Mouse (Mus musculus): ENCODE results near the gene Phf20. TPM values are rescaled to one million over a fixed set of nuclear protein-coding genes. Genes with fewer than 3 reads are reported as not detected.
"Not testable (repeated sequence)": the region's sequence is repeated elsewhere in the genome, so short reads cannot be mapped to it uniquely, and the experiment has no call there.

Gene Phf20
- polyA plus RNA-seq, 1 experiment from 2014 or later = 85.8 TPM

DNA sequence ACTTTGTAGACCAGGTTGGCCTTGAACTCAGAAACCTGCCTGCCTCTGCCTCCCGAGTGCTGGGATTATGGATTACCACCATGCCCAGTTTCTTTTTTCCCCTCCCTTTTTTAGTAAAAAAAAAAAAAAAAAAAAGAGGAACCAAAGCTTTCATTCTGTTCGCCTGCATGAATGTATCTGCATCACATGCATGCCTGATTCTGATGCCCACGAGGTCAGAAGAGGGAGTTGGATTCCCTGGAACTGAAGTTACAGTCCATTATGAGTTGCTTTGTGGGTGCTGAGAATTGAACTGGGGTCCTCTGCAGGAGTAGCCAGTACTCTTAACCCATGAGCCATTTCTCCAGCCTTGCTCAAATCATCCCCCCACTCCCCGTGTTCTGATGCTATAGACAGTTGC, 5.2 kb downstream of the Phf20 start:
- WGBS = 91% methylated on average over 4 of the region's 4 CpGs
- no peak for ATAC-seq (ENCODE audit: insufficient number of reproducible peaks, low FRiP score, low TSS enrichment, low read depth)
- Histone ChIP-seq H3K9me3 (replicated peaks) (no peaks in the 10 kb centered on the region), H3K4me2 (replicated peaks) (no peak overlapping the region), H3K9ac (no peak overlapping the region), H3K36me3 (peaks cover 12% of the 10 kb centered on the region), H3K27ac (replicated peaks) (no peak overlapping the region), H3K4me1 (peaks cover 44% of the 10 kb centered on the region), H3K27me3 (no peaks in the 10 kb centered on the region), H3K4me3 (replicated peaks) (no peak overlapping the region)

DNA sequence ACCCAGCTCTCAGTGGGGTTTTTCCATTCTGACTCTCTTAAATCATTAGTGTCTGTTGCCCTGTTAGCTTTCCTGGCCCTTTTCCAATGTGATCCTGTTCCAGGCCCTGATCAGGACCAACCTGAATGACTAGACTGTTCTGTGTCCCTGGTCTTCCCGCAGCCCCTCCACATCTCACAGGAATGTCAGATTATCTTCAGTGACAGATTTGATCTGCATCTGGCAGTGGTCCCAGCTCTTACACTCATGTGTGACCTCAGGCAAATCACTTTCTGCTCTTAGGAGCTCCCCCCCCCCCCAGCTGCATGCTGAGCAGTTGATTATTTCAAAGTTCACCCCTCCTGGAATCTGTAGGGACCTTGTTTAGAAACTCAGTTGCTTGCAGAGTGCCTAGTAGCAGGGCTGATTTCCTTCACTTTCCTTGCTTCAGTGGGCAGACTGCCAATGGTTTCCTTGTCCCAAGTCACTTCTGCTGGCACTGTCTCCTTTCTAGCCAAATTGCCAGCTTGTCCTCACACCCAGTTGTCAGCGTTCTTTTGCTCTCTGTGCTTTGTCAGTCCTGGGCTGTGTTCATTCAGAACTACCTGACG, 6.7 kb downstream of the Phf20 start:
- 25% methylated on average over 3 of the region's 3 CpGs for WGBS
- peaks cover 12% of the 10 kb centered on the region for H3K36me3 ChIP-seq
- peak; percentile 73 for ATAC-seq (ENCODE audit: insufficient number of reproducible peaks, low FRiP score, low TSS enrichment, low read depth)
- H3K27ac ChIP-seq (replicated peaks) = peak overlapping the region; percentile 76
- H3K4me1 ChIP-seq = peaks cover 38% of the 10 kb centered on the region
- no peak overlapping the region for H3K4me3 ChIP-seq (replicated peaks)
- no peak overlapping the region; the same call in 1 of the 2 replicates for H3K4me2 ChIP-seq (replicated peaks)
- H3K9me3 ChIP-seq (replicated peaks) = no peaks in the 10 kb centered on the region
- no peak overlapping the region for H3K9ac ChIP-seq
- no peaks in the 10 kb centered on the region for H3K27me3 ChIP-seq

DNA sequence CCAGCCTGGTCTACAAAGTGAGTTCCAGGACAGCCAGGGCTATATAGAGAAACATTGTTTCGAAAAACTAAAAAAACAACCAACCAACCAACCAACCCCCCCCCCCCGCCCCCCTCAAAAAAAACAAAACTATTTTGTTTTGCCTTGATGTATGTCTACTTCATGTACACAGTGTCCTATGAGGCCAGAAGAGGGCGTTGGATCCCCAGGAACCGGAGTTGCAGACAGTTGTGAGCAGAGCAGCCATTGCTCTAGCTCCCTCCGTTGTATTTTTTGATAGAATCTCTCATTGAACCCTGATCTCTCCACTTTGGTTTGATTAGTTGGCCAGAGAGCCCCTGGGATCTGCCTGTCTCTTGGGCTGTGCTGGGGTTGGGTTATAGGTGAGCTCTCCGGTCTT, 7.7 kb downstream of the Phf20 start:
- H3K9me3 ChIP-seq (replicated peaks) = no peaks in the 10 kb centered on the region
- no peak overlapping the region for H3K4me2 ChIP-seq (replicated peaks)
- peaks cover 31% of the 10 kb centered on the region for H3K4me1 ChIP-seq
- H3K9ac ChIP-seq = no peak overlapping the region
- peaks cover 12% of the 10 kb centered on the region for H3K36me3 ChIP-seq
- no peaks in the 10 kb centered on the region for H3K27me3 ChIP-seq
- no peak for ATAC-seq (ENCODE audit: insufficient number of reproducible peaks, low FRiP score, low TSS enrichment, low read depth)
- WGBS = 88% methylated on average over 6 of the region's 6 CpGs
- H3K4me3 ChIP-seq (replicated peaks) = no peak overlapping the region
- H3K27ac ChIP-seq (replicated peaks) = no peak overlapping the region

DNA sequence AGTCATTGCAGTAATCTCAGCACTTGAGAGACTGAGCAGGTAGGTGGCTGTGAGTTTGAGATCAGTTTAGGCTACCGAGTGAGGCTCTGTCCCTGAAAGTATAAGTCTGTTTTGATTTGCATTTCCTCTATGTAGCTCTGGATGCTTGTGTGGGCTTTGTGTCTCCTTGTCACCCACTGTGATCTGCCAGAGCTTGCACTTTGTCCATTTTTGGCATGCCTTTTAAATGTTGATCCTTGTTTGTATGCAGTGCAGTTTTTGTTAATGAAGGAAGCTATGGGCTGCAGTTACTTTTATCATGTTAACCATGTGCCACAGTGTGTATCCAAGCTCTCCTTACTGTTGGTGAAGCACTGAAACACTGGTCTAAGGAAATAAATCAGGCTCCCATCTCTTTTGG, 21.5 kb downstream of the Phf20 start:
- peaks cover 11% of the 10 kb centered on the region for H3K36me3 ChIP-seq

DNA sequence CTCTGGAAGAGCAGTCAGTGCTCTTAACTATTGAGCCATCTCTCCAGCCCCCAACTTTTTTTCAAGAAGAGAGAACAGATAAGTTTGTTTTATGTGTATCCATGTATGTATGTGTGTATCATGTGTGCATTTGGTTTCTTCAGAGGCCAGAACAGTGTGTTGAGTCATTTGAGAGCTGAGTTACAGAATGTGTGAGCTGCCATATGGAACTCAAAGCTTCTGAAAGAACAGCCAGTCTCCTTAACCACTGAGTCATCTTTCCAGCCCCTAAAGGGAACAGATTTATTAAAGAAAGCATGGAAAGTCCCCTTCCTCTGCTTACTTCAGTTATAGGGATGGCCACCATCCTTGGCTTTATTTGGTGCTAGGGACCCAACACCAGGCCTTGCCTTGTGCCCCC, 25.8 kb downstream of the Phf20 start:
- peaks cover 36% of the 10 kb centered on the region for H3K36me3 ChIP-seq
- no peak overlapping the region for H3K27ac ChIP-seq (replicated peaks)
- H3K4me2 ChIP-seq (replicated peaks) = no peak overlapping the region
- no peaks in the 10 kb centered on the region for H3K27me3 ChIP-seq
- H3K4me3 ChIP-seq (replicated peaks) = no peak overlapping the region
- no peaks in the 10 kb centered on the region for H3K4me1 ChIP-seq
- H3K9me3 ChIP-seq (replicated peaks) = no peaks in the 10 kb centered on the region
- no peak for ATAC-seq (ENCODE audit: insufficient number of reproducible peaks, low FRiP score, low TSS enrichment, low read depth)
- no peak overlapping the region for H3K9ac ChIP-seq

More for the DNA sequence above, 21.5 kb downstream of the Phf20 start:
- no peaks in the 10 kb centered on the region for H3K9me3 ChIP-seq (replicated peaks)
- no peak for ATAC-seq (ENCODE audit: insufficient number of reproducible peaks, low FRiP score, low TSS enrichment, low read depth)
- H3K27ac ChIP-seq (replicated peaks) = 0 out of 2 replicates have a peak overlapping the region, but pooled peaks have one; percentile 17
- no peaks in the 10 kb centered on the region for H3K27me3 ChIP-seq
- H3K4me1 ChIP-seq = no peaks in the 10 kb centered on the region
- H3K9ac ChIP-seq = no peak overlapping the region
- no peak overlapping the region for H3K4me2 ChIP-seq (replicated peaks)
- WGBS = 52% methylated on average over 1 of the region's 1 CpGs
- no peak overlapping the region for H3K4me3 ChIP-seq (replicated peaks)

DNA sequence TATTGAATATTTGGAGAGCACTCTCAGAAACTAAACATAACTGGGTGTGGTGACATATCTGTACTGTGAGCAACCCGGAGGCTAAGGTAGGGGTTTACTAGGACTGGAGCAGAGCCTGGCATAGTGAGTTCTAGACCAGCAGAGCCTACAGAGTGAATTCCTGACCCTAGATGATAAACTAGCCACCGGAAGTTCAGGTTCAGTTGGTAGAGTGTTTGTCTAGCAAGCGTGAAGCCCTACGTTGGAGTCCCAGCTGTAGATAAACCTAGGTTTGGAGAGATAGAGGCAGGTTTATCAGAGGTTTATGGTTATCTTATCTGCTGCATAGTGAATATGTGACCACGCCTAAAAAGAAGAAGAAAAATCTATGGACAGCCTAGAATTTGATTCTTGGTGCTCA, 27.8 kb downstream of the Phf20 start:
- H3K9me3 ChIP-seq (replicated peaks) = no peaks in the 10 kb centered on the region
- no peaks in the 10 kb centered on the region for H3K27me3 ChIP-seq
- no peak overlapping the region for H3K4me3 ChIP-seq (replicated peaks)
- ATAC-seq (ENCODE audit: insufficient number of reproducible peaks, low FRiP score, low TSS enrichment, low read depth) = no peak
- H3K9ac ChIP-seq = no peak overlapping the region
- H3K4me2 ChIP-seq (replicated peaks) = no peak overlapping the region
- WGBS = 91% methylated on average over 5 of the region's 5 CpGs
- no peaks in the 10 kb centered on the region for H3K4me1 ChIP-seq
- peaks cover 48% of the 10 kb centered on the region for H3K36me3 ChIP-seq
- H3K27ac ChIP-seq (replicated peaks) = no peak overlapping the region

DNA sequence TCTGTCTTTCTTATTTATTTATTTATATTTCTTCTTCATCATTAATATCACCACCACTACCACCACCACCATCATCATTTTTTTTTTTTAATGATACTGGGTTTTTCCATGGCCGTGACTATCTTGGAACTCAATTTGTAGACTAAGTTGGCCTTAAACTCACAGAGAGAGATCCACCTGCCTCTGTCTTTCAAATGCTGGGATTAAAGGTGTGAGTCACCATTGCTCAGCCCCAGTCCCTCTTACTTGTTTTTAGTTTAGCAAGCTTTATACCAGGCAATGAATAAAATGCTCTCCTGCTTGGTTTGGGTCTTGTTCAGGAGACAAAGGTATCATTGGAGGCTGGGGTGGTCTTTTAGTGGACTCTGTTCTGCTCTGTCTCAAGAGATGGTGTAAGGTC, 31.4 kb downstream of the Phf20 start:
- ATAC-seq (ENCODE audit: insufficient number of reproducible peaks, low FRiP score, low TSS enrichment, low read depth) = no peak
- Histone ChIP-seq H3K27ac (replicated peaks) (no peak overlapping the region), H3K4me2 (replicated peaks) (no peak overlapping the region), H3K9ac (no peak overlapping the region), H3K4me3 (replicated peaks) (no peak overlapping the region), H3K36me3 (peaks cover 48% of the 10 kb centered on the region), H3K27me3 (no peaks in the 10 kb centered on the region), H3K9me3 (replicated peaks) (no peaks in the 10 kb centered on the region), H3K4me1 (peaks cover 1% of the 10 kb centered on the region; the same call in 1 of the 2 replicates)
- WGBS = 86% methylated on average over 1 of the region's 1 CpGs

DNA sequence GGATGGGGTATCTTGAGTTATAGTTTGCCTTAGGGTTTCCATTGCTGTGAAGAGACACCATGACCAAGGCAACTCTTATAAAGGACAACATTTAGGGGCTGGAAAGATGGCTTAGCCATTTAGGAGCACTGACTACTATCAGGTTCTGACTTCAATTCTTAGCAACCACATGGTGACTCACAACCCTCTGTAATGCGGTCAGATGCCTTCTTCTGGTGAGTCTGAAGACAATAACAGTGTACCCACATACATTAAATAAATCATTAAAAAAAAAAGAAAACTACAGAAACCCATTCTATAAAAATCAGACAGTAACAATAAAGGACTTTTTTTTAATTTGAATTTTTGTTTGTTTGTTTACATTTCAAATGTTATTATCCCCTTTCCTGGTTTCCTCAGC, 32.9 kb downstream of the Phf20 start:
- Histone ChIP-seq H3K4me3 (replicated peaks) (no peak overlapping the region), H3K4me1 (peaks cover 13% of the 10 kb centered on the region), H3K4me2 (replicated peaks) (no peak overlapping the region), H3K27ac (replicated peaks) (no peak overlapping the region), H3K27me3 (no peaks in the 10 kb centered on the region), H3K36me3 (peaks cover 40% of the 10 kb centered on the region), H3K9me3 (replicated peaks) (no peaks in the 10 kb centered on the region), H3K9ac (no peak overlapping the region)
- WGBS = 84% methylated on average over 1 of the region's 1 CpGs
- no peak for ATAC-seq (ENCODE audit: insufficient number of reproducible peaks, low FRiP score, low TSS enrichment, low read depth)

DNA sequence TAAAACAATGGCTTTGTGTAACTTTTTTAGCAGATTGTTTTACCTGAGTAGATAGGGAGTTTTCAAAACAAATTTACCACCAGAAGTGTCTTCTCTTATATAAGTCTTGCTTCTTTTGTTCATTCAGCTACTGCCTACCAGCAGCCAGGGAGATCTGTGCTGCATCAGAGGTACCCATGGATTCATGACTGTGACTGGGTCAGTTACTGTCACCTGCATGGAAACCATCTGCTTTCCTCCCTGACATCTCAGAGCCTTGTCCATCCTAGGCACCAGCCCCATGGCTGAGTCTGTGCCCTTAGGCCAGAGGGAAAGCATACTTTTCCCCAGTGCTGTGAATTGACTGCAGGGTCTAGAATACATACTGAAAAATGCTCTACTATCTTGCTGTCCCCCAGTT, 35.1 kb downstream of the Phf20 start:
- Histone ChIP-seq H3K36me3 (peaks cover 35% of the 10 kb centered on the region), H3K4me1 (peaks cover 16% of the 10 kb centered on the region)

DNA sequence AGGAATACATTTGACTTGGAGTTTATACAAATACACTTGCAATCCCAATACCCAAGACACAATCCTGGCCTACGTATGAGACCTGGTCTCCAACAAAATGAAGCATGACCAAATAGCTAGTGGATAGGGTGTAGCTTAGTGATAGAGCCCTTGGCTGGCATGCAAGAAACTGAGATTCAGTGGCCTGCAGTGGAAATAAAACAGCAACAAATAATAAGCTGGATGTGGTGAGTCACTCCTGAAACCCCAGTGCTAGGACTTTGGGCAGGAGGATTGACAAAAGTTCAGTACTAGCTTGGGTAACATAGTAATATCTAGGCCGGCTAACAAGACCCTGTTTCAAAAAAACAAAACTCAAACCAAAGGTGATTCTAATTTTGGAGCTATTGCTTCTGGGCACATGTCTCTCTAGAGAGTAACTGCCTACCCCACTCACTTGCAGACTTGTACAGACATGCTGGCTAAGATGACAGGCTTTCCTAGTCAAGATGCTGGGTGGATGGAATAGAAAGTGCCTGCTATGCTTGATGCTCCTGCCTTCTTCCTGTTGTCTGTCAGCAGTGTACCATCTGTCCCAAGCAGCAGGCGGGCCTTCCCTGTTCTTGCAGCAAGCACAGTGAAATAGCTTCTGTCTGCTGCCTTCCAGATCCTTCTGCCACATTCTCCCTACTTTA, 37.1 kb downstream of the Phf20 start:
- no peak overlapping the region for H3K4me3 ChIP-seq (replicated peaks)
- peaks cover 16% of the 10 kb centered on the region for H3K4me1 ChIP-seq
- no peak overlapping the region for H3K9ac ChIP-seq
- H3K9me3 ChIP-seq (replicated peaks) = no peaks in the 10 kb centered on the region
- 20% methylated on average over 3 of the region's 3 CpGs for WGBS
- peak overlapping the region; percentile 58 for H3K27ac ChIP-seq (replicated peaks)
- peaks cover 32% of the 10 kb centered on the region for H3K36me3 ChIP-seq
- no peaks in the 10 kb centered on the region for H3K27me3 ChIP-seq
- ATAC-seq (ENCODE audit: insufficient number of reproducible peaks, low FRiP score, low TSS enrichment, low read depth) = no peak
- H3K4me2 ChIP-seq (replicated peaks) = no peak overlapping the region

More for the DNA sequence above, 35.1 kb downstream of the Phf20 start:
- H3K27ac ChIP-seq (replicated peaks) = no peak overlapping the region
- no peak for ATAC-seq (ENCODE audit: insufficient number of reproducible peaks, low FRiP score, low TSS enrichment, low read depth)
- no peak overlapping the region for H3K4me2 ChIP-seq (replicated peaks)
- no peaks in the 10 kb centered on the region for H3K27me3 ChIP-seq
- no peak overlapping the region for H3K9ac ChIP-seq
- H3K9me3 ChIP-seq (replicated peaks) = no peaks in the 10 kb centered on the region
- H3K4me3 ChIP-seq (replicated peaks) = no peak overlapping the region

DNA sequence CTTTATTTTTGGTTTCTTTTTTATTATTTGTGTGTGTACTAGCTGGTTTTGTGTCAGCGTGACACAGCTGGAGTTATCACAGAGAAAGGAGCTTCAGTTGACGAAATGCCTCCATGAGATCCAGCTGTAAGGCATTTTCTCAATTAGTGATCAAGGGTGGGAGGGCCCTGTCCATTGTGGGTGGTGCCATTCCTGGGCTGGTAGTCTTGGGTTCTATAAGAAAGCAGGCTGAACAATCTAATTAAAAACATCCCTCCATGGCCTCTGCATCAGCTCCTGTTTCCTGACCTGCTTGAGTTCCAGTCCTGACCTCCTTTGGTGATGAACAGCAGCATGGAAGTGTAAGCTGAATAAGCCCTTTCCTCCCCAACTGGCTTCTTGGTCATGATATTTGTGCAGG, 37.8 kb downstream of the Phf20 start:
- not testable (repeated sequence) for H3K9ac ChIP-seq; H3K4me2 ChIP-seq (replicated peaks); H3K27me3 ChIP-seq; ATAC-seq (ENCODE audit: insufficient number of reproducible peaks, low FRiP score, low TSS enrichment, low read depth); H3K9me3 ChIP-seq (replicated peaks); H3K4me3 ChIP-seq (replicated peaks)
- 16% methylated on average over 2 of the region's 2 CpGs for WGBS
- Histone ChIP-seq H3K36me3 (peaks cover 26% of the 10 kb centered on the region), H3K27ac (replicated peaks) (peak overlapping the region; percentile 58; the same call in 1 of the 2 replicates), H3K4me1 (peaks cover 16% of the 10 kb centered on the region)

DNA sequence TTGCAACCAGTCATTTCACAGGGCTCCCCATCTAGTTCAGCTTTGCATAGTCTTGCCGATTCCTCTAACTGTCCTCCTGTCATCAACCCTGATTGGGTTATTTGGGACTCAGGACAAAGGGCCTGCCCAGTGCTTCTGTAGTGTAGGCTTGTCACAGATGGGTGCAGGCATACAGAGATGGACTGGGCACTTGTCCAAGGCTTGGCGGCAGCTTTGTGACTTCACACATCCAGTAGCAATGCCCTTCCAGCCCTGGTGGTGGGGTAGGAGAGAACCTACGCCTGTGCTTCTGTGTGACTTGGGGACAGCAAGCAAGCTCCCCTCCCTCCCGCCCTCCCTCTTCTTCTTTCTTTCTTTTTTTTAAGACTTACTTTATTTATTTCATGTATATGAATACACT, 39.6 kb downstream of the Phf20 start:
- peaks cover 16% of the 10 kb centered on the region for H3K4me1 ChIP-seq
- no peak overlapping the region for H3K27ac ChIP-seq (replicated peaks)
- no peak for ATAC-seq (ENCODE audit: insufficient number of reproducible peaks, low FRiP score, low TSS enrichment, low read depth)
- H3K4me3 ChIP-seq (replicated peaks) = no peak overlapping the region
- no peaks in the 10 kb centered on the region for H3K9me3 ChIP-seq (replicated peaks)
- H3K36me3 ChIP-seq = peaks cover 29% of the 10 kb centered on the region
- no peak overlapping the region for H3K9ac ChIP-seq
- H3K4me2 ChIP-seq (replicated peaks) = no peak overlapping the region
- 85% methylated on average over 4 of the region's 4 CpGs for WGBS
- no peaks in the 10 kb centered on the region for H3K27me3 ChIP-seq

All from embryonic facial prominence, embryonic 15.5 days (tissue).